Mouse (Mus musculus) limb, embryonic 10.5 days (tissue): ENCODE results near the gene Zfp423. TPM values are rescaled to one million over a fixed set of nuclear protein-coding genes. Genes with fewer than 3 reads are reported as not detected.
"Not testable (repeated sequence)": the region's sequence is repeated elsewhere in the genome, so short reads cannot be mapped to it uniquely, and the experiment has no call there.

Source experiments
- DNase-seq: peaks from one replicate; pipeline ENCODE4 v3.0.0-alpha.2; 2017; ENCODE audit warnings: low spot score
- H3K27ac ChIP-seq: fragments of 300-500 bp; sonication (generic); 2 replicates; pipeline ENCODE4 v1.5.1; 2016; ENCODE audit warnings: mild to moderate bottlenecking
- H3K27me3 ChIP-seq: fragments of 300-500 bp; sonication (generic); 2 replicates; pipeline ENCODE4 v1.6.1; 2016; ENCODE audit warnings: low read depth, mild to moderate bottlenecking; ENCODE audit not compliant: poor library complexity, severe bottlenecking
- H3K36me3 ChIP-seq: fragments of 300-500 bp; sonication (generic); 2 replicates; pipeline ENCODE4 v1.6.1; 2016; ENCODE audit warnings: mild to moderate bottlenecking, moderate library complexity
- H3K4me1 ChIP-seq: fragments of 300-500 bp; sonication (generic); 2 replicates; pipeline ENCODE4 v1.6.1; 2016
- H3K4me3 ChIP-seq: fragments of 300-500 bp; sonication (generic); 2 replicates; pipeline ENCODE4 v1.5.1; 2016; ENCODE audit warnings: mild to moderate bottlenecking, moderate library complexity
- H3K9me3 ChIP-seq: fragments of 300-500 bp; sonication (generic); replicated peaks from 2 replicates; pipeline ENCODE4 v1.6.1; 2016; ENCODE audit warnings: mild to moderate bottlenecking
- WGBS: fragments of 180-500 bp; shearing (Covaris S2); methylation state at CpG from one replicate; pipeline ENCODE4 v1.1.7; 2016; 5-methylcytosine and 5-hydroxymethylcytosine counted together
- polyA plus RNA-seq: library from polyadenylated mRNA; unstranded; fragments of >200 nt; fragmentation: Nextera tagmentation; extraction: Ambion mirVana; gene quantifications from 2 replicates; pipeline ENCODE4 v1.2.1, GENCODE M21; 2016

Zfp423 gene
- polyA plus RNA-seq, 1 experiment from 2014 or later, result 29.4 TPM

GRCm38 (mm10) chr8:87842096-87842495 lies 117.3 kb downstream of the Zfp423 start:
- H3K27ac ChIP-seq, H3K27me3 ChIP-seq, H3K9me3 ChIP-seq, DNase-seq, H3K4me3 ChIP-seq: not testable (repeated sequence)
- H3K4me1 ChIP-seq, result peaks cover 29% of the 10 kb centered on the region
- peaks cover 42% of the 10 kb centered on the region for H3K36me3 ChIP-seq
- WGBS, result 95% methylated on average over 11 of the region's 11 CpGs

- peak overlapping the region; percentile 42 for H3K4me3 ChIP-seq
These were observed 122.1 kb downstream of the Zfp423 start for GRCm38 (mm10) chr8:87837266-87837665.

GRCm38 (mm10) chr8:87836866-87837265 lies 122.5 kb downstream of the Zfp423 start:
- peak overlapping the region; percentile 91 for H3K27ac ChIP-seq
- peaks cover 9% of the 10 kb centered on the region for H3K36me3 ChIP-seq
- peaks cover 79% of the 10 kb centered on the region for H3K4me1 ChIP-seq
- DNase-seq, result peak; percentile 86
- no peaks in the 10 kb centered on the region for H3K9me3 ChIP-seq
- 2% methylated on average over 16 of the region's 16 CpGs for WGBS
- H3K27me3 ChIP-seq, result no peaks in the 10 kb centered on the region
- peak overlapping the region; percentile 42 for H3K4me3 ChIP-seq

More at GRCm38 (mm10) chr8:87837266-87837665, 122.1 kb downstream of the Zfp423 start:
- peak overlapping the region; percentile 91 for H3K27ac ChIP-seq
- no peak for DNase-seq
- no peaks in the 10 kb centered on the region for H3K9me3 ChIP-seq
- H3K36me3 ChIP-seq, result peaks cover 9% of the 10 kb centered on the region
- H3K4me1 ChIP-seq, result peaks cover 75% of the 10 kb centered on the region
- H3K27me3 ChIP-seq, result no peaks in the 10 kb centered on the region
- WGBS, result 9% methylated on average over 6 of the region's 6 CpGs

GRCm38 (mm10) chr8:87835924-87836323 lies 123.5 kb downstream of the Zfp423 start:
- DNase-seq, result no peak
- WGBS, result 13% methylated on average over 7 of the region's 7 CpGs

GRCm38 (mm10) chr8:87835411-87835821 lies 124.0 kb downstream of the Zfp423 start:
- DNase-seq, result peak; percentile 44
- H3K27me3 ChIP-seq, result no peaks in the 10 kb centered on the region
- WGBS, result 2% methylated on average over 11 of the region's 11 CpGs
- no peaks in the 10 kb centered on the region for H3K9me3 ChIP-seq
- H3K4me1 ChIP-seq, result peaks cover 92% of the 10 kb centered on the region
- peaks cover 9% of the 10 kb centered on the region for H3K36me3 ChIP-seq
- H3K4me3 ChIP-seq, result peak overlapping the region; percentile 2; the same call in 1 of the 2 replicates
- H3K27ac ChIP-seq, result peak overlapping the region; percentile 91

More at GRCm38 (mm10) chr8:87835924-87836323, 123.5 kb downstream of the Zfp423 start:
- H3K27ac ChIP-seq, result peak overlapping the region; percentile 91
- H3K27me3 ChIP-seq, result no peaks in the 10 kb centered on the region
- H3K4me3 ChIP-seq, result 0 out of 2 replicates have a peak overlapping the region, but pooled peaks have one; percentile 42
- no peaks in the 10 kb centered on the region for H3K9me3 ChIP-seq
- H3K4me1 ChIP-seq, result peaks cover 88% of the 10 kb centered on the region
- H3K36me3 ChIP-seq, result peaks cover 9% of the 10 kb centered on the region

- DNase-seq, result no peak
- Histone ChIP-seq H3K4me1 (peaks cover 96% of the 10 kb centered on the region), H3K4me3 (no peak overlapping the region), H3K27ac (peak overlapping the region; percentile 91), H3K9me3 (no peaks in the 10 kb centered on the region), H3K36me3 (peaks cover 8% of the 10 kb centered on the region), H3K27me3 (no peaks in the 10 kb centered on the region)
- whole genome bisulfite sequencing, result 16% methylated on average over 5 of the region's 5 CpGs
These were observed 124.7 kb downstream of the Zfp423 start for GRCm38 (mm10) chr8:87834656-87835055.

GRCm38 (mm10) chr8:87833841-87834620 lies 125.4 kb downstream of the Zfp423 start:
- Histone ChIP-seq H3K27ac (peak overlapping the region; percentile 91), H3K9me3 (no peaks in the 10 kb centered on the region), H3K4me3 (no peak overlapping the region; the same call in 1 of the 2 replicates), H3K4me1 (peaks cover 100% of the 10 kb centered on the region), H3K27me3 (no peaks in the 10 kb centered on the region), H3K36me3 (peaks cover 2% of the 10 kb centered on the region)
- 22% methylated on average over 12 of the region's 12 CpGs for WGBS
- DNase-seq, result peak; percentile 48

GRCm38 (mm10) chr8:87833339-87833738 lies 126.1 kb downstream of the Zfp423 start:
- DNase-seq, result peak; percentile 54
- H3K36me3 ChIP-seq, result 0 out of 2 replicates have a peak, but pooled peaks cover 4% of the 10 kb centered on the region
- no peaks in the 10 kb centered on the region for H3K27me3 ChIP-seq
- peak overlapping the region; percentile 27; the same call in 1 of the 2 replicates for H3K4me3 ChIP-seq
- 30% methylated on average over 13 of the region's 13 CpGs for WGBS
- H3K27ac ChIP-seq, result peak overlapping the region; percentile 91
- no peaks in the 10 kb centered on the region for H3K9me3 ChIP-seq
- H3K4me1 ChIP-seq, result peaks cover 99% of the 10 kb centered on the region

- Histone ChIP-seq H3K4me1 (peaks cover 99% of the 10 kb centered on the region), H3K27ac (peak overlapping the region; percentile 91), H3K36me3 (0 out of 2 replicates have a peak, but pooled peaks cover 4% of the 10 kb centered on the region), H3K9me3 (no peaks in the 10 kb centered on the region), H3K4me3 (peak overlapping the region; percentile 31), H3K27me3 (no peaks in the 10 kb centered on the region)
- DNase-seq, result peak; percentile 59
- WGBS, result 35% methylated on average over 23 of the region's 23 CpGs
These were observed 126.7 kb downstream of the Zfp423 start for GRCm38 (mm10) chr8:87832381-87833325.

- H3K9me3 ChIP-seq, result no peaks in the 10 kb centered on the region
- DNase-seq, result peak; percentile 92
- H3K4me3 ChIP-seq, result peak overlapping the region; percentile 31
- H3K4me1 ChIP-seq, result peaks cover 90% of the 10 kb centered on the region
- WGBS, result 1% methylated on average over 5 of the region's 5 CpGs
- H3K27me3 ChIP-seq, result no peaks in the 10 kb centered on the region
- peak overlapping the region; percentile 91 for H3K27ac ChIP-seq
- 0 out of 2 replicates have a peak, but pooled peaks cover 9% of the 10 kb centered on the region for H3K36me3 ChIP-seq
These were observed 127.8 kb downstream of the Zfp423 start for GRCm38 (mm10) chr8:87831567-87831966.

GRCm38 (mm10) chr8:87831116-87831515 lies 128.3 kb downstream of the Zfp423 start:
- WGBS, result 3% methylated on average over 9 of the region's 9 CpGs
- Histone ChIP-seq H3K27me3 (no peaks in the 10 kb centered on the region), H3K9me3 (no peaks in the 10 kb centered on the region), H3K4me3 (peak overlapping the region; percentile 31), H3K4me1 (peaks cover 89% of the 10 kb centered on the region), H3K36me3 (peaks cover 12% of the 10 kb centered on the region), H3K27ac (peak overlapping the region; percentile 91)
- no peak for DNase-seq

- Histone ChIP-seq H3K4me1 (peaks cover 82% of the 10 kb centered on the region), H3K36me3 (peaks cover 14% of the 10 kb centered on the region), H3K4me3 (no peak overlapping the region), H3K9me3 (no peaks in the 10 kb centered on the region), H3K27ac (peak overlapping the region; percentile 91), H3K27me3 (no peaks in the 10 kb centered on the region)
- WGBS, result 12% methylated on average over 6 of the region's 6 CpGs
- peak; percentile 72 for DNase-seq
These were observed 129.2 kb downstream of the Zfp423 start for GRCm38 (mm10) chr8:87830200-87830599.
